In the genomic region with DNA sequence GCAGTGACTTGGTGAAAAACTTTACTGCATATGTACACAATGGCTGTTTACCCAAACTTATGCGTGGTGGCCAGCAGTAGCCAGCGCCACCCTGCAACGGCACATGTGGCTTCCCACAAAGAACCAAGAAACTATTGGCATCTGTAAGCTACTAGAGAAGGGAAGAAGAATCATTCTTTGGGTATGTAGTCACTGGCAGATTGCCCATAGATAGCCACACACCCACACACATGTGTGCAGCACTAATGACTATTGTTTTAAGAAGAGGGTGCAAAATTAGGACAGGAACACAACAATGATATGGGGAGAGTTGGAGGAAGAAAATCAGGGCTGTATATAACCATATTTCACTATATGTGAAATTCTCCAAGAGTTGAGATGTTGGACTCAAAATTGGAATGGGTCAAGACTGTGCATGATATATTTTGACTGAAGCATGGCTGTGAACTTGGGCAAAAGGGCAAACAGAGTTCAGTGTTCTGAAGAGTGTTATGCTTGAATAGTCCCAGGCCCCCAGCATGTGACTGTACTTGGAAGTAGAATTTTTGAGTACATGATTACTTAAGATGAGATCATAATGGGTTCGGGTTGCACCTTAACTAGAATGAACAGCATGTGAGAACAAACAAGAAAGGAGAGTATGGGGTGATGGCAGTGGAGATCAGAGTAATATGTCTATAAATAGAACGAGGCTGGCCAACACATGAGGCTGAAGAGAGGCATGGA, we compare ENCODE assay signal across 14 mouse cellular contexts. TPM values are rescaled to one million over a fixed set of nuclear protein-coding genes. Genes with fewer than 3 reads are reported as not detected.
DNase-seq lines count a peak whose midpoint lies in the region.
"Had no signal": no experiment of that assay in that cellular context is flagged by ENCODE, and none has a peak within 500 bp of the region (broad histone marks: within the 10 kb centered on the region; RNA-seq: fewer than 3 reads in every experiment).

No protein-coding gene starts in this region.

- peak; percentile 75 for DNase-seq in kidney, adult 9 months
- no peak for DNase-seq in kidney, postnatal 4 days
- peak; percentile 7 for DNase-seq in lung, postnatal 25 days (ENCODE audit: low spot score)
- DNase-seq in lung, postnatal 4 days: no peak
- DNase-seq in NIH3T3 (ENCODE audit: low read depth): peak; percentile 8
- DNase-seq in kidney, postnatal 36 days: peak; percentile 43 to 47
- no peak for DNase-seq in adrenal gland, postnatal 14 days
- DNase-seq: adrenal gland, adult 2 months; adrenal gland, postnatal 36 days; B cell, adult 2 months; cerebellum, adult 2 months; cerebellum, postnatal 10 days; forebrain, postnatal 0 days; gastrocnemius, postnatal 25 days had no signal

RNA-seq across cellular contexts. Expression of a gene that starts 20.2 kb away (rescaled TPM):
- 63.9 and 64.5 TPM in 2 replicates for total RNA-seq in adrenal gland, postnatal 14 days (2021)

Comparison
In these comparisons a context has a peak if more than half of its experiments do, and no peak if none do; other contexts are left out.
1. DNase-seq: peak in kidney, adult 9 months (single experiment), lung, postnatal 25 days (single experiment), NIH3T3 (single experiment) and kidney, postnatal 36 days (2 of 2); none in kidney, postnatal 4 days (0 of 2), lung, postnatal 4 days (0 of 2) and adrenal gland, postnatal 14 days (single experiment).